Mouse (Mus musculus): ENCODE measurements around the gene Gm2163. TPM values are rescaled to one million over a fixed set of nuclear protein-coding genes. Genes with fewer than 3 reads are reported as not detected.
"Not testable (repeated sequence)": the region's sequence is repeated elsewhere in the genome, so short reads cannot be mapped to it uniquely, and the experiment has no call there.

Gm2163 gene
- polyA plus RNA-seq (2016; fragmentation: Nextera tagmentation; extraction: Ambion mirVana): 0.09 and 0.19 TPM in 2 replicates

DNA sequence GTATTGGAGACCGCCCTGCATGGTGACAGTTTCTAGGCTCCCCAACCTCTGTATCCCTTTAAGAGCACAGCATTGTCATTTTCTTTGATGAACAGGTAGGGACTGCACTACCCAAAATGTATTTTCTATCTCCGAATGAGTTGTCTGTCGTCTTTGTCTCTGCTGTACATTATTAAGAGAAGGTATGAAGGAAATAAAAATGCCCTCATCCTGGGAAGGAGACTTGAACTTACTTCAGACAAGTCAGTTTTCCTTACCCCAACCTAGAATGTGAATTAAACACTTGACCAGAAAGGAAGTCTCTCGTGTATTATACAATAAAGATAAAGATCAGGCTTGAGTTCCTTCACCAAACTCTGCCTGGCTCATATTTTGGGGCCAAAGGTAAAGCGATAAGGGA, at the start of gene Gm2163:
TSS of gene Gm2163 (plus strand) at position 301 of the 400 bp plus-strand sequence.
- not testable (repeated sequence) for H3K27ac ChIP-seq; H3K4me1 ChIP-seq; ATAC-seq (ENCODE audit: insufficient number of reproducible peaks, insufficient read depth, low FRiP score, low TSS enrichment); H3K4me2 ChIP-seq (replicated peaks); H3K27me3 ChIP-seq; H3K9ac ChIP-seq; H3K36me3 ChIP-seq; H3K4me3 ChIP-seq; H3K9me3 ChIP-seq
- WGBS: no CpG with 5 or more reads among the region's 5 CpGs

DNA sequence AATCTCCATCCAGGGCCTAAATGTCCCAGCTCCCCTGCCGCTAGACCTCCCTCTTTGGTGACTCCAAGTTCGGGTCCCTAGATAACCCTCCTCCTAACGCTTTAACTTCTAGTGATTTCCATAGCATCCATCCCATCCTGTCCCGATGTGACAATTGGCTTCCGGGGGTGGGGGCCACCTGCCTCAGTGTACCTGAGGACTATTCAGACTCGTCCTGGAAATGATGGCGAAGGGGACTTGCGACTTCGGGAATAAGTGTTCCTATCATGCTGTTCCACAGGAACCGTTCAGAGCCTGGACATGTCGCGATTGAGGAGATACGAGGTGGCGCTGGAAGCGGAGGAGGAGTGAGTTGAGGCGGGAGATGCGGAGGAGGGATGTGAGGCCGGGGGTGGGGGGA, 27.5 kb upstream of the Gm2163 start, which contains the start of gene Gm21586:
TSS of gene Gm21586 (plus strand) at position 301 of the 400 bp plus-strand sequence.
- H3K27me3 ChIP-seq; H3K4me3 ChIP-seq; H3K36me3 ChIP-seq; H3K9me3 ChIP-seq; ATAC-seq (ENCODE audit: insufficient number of reproducible peaks, insufficient read depth, low FRiP score, low TSS enrichment); H3K4me2 ChIP-seq (replicated peaks); H3K9ac ChIP-seq; H3K4me1 ChIP-seq; H3K27ac ChIP-seq: not testable (repeated sequence)
- WGBS: no CpG with 5 or more reads among the region's 18 CpGs

DNA sequence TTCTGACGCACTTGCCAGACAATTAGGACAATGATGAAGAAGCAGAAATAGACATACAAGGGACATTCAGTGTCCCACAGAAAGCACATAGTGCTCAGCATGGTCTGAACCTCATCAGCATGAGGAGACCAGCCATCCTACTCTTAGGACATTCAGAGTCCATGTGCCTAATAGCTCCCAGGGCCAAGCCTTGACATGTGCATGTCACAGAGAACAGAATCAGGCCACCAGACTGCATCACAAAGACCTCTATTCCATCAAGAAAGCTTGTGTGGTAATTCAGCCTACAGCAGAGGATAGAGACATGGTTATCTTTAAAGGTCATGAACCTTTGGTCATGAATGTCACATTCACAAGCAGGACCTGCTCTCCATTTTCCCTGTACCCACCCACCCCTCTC, 61.5 kb downstream of the Gm2163 start, which contains the start of gene Fam205a2:
TSS of gene Fam205a2 (minus strand) at position 101 of the 400 bp plus-strand sequence.
- H3K4me3 ChIP-seq; H3K36me3 ChIP-seq; H3K9me3 ChIP-seq; H3K4me1 ChIP-seq; H3K4me2 ChIP-seq (replicated peaks); H3K27ac ChIP-seq; ATAC-seq (ENCODE audit: insufficient number of reproducible peaks, insufficient read depth, low FRiP score, low TSS enrichment); H3K27me3 ChIP-seq; H3K9ac ChIP-seq: not testable (repeated sequence)
- WGBS: no CpG with 5 or more reads among the region's 1 CpGs

DNA sequence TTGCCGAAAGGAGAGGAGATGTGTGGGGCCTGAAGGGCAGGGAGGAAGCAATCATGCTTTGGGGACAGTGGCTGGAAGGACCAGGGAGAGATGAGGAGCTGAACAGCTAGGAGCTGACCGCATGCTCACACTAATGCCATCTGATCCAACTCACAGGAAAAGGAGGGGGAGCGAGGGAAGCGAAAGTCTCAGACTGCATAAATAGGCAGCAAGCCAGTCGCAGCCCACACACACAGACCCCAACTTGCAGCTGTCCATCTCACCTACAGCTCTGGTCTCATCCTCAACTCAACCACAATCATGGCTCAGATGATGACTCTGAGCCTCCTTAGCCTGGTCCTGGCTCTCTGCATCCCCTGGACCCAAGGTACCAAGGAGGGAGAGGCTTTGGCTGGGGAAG, 145.3 kb downstream of the Gm2163 start, which contains the start of gene Gm10591:
TSS of gene Gm10591 (plus strand) at position 301 of the 400 bp plus-strand sequence.
- H3K9me3 ChIP-seq; H3K4me3 ChIP-seq; H3K27ac ChIP-seq; ATAC-seq (ENCODE audit: insufficient number of reproducible peaks, insufficient read depth, low FRiP score, low TSS enrichment); H3K9ac ChIP-seq; H3K4me2 ChIP-seq (replicated peaks); H3K36me3 ChIP-seq; H3K27me3 ChIP-seq; H3K4me1 ChIP-seq: not testable (repeated sequence)
- WGBS: no CpG with 5 or more reads among the region's 5 CpGs

DNA sequence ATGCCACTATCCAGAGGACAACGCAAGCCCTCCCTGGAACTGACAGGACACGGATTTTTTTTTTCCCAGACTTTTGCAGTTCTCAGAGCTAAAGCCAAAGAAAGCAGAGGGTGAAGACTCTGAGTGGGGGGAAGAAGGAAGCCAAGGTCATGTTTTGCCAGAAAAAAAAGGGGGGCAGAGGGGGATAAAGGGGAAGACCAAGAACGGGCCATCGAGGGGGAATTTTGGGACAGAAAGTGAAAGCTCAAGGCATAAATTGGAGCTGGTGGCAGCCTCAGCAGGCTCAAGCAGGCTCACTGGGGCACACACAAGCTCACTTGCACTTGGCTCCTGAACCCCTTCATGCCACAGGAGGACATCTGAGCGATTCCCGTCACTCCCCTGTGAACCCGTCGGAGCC, 162.9 kb downstream of the Gm2163 start, which contains the start of gene Gm2564:
TSS of gene Gm2564 (plus strand) at position 301 of the 400 bp plus-strand sequence.
- H3K9ac ChIP-seq; H3K36me3 ChIP-seq; H3K4me1 ChIP-seq; H3K4me2 ChIP-seq (replicated peaks); ATAC-seq (ENCODE audit: insufficient number of reproducible peaks, insufficient read depth, low FRiP score, low TSS enrichment); H3K27me3 ChIP-seq; H3K9me3 ChIP-seq; H3K4me3 ChIP-seq; H3K27ac ChIP-seq: not testable (repeated sequence)
- no CpG with 5 or more reads among the region's 8 CpGs for WGBS

Other genes with a start within 250 kb of the Gm2163 start
- gene Gm10600, start 226.1 kb upstream of the Gm2163 start, polyA plus RNA-seq (2016; fragmentation: Nextera tagmentation; extraction: Ambion mirVana): not detected in 2 replicates
- not detected in 2 replicates for gene Ccl21b, start 211.0 kb upstream of the Gm2163 start, polyA plus RNA-seq (2016; fragmentation: Nextera tagmentation; extraction: Ambion mirVana)
- not detected in 2 replicates for gene Gm21953, start 172.5 kb upstream of the Gm2163 start, polyA plus RNA-seq (2016; fragmentation: Nextera tagmentation; extraction: Ambion mirVana)
- gene Fam205a3, start 148.4 kb upstream of the Gm2163 start, polyA plus RNA-seq (2016; fragmentation: Nextera tagmentation; extraction: Ambion mirVana): not detected in 2 replicates
- not detected in 2 replicates for gene Gm21586, start 27.4 kb upstream of the Gm2163 start, polyA plus RNA-seq (2016; fragmentation: Nextera tagmentation; extraction: Ambion mirVana)
- gene Fam205a2, start 61.4 kb downstream of the Gm2163 start, polyA plus RNA-seq (2016; fragmentation: Nextera tagmentation; extraction: Ambion mirVana): not detected in 2 replicates
- gene Gm10591, start 145.4 kb downstream of the Gm2163 start, polyA plus RNA-seq (2016; fragmentation: Nextera tagmentation; extraction: Ambion mirVana): not detected in 2 replicates
- gene Gm2564, start 163.0 kb downstream of the Gm2163 start, polyA plus RNA-seq (2016; fragmentation: Nextera tagmentation; extraction: Ambion mirVana): not detected in 2 replicates
- gene Ccl27b, start 188.5 kb downstream of the Gm2163 start, polyA plus RNA-seq (2016; fragmentation: Nextera tagmentation; extraction: Ambion mirVana): not detected in 2 replicates
- gene Il11ra2, start 195.1 kb downstream of the Gm2163 start, polyA plus RNA-seq (2016; fragmentation: Nextera tagmentation; extraction: Ambion mirVana): not detected in 2 replicates

Measured in embryonic facial prominence, embryonic 12.5 days (tissue).